Mouse (Mus musculus) neural tube, embryonic 13.5 days (tissue): ENCODE measurements at regions not wholly inside any gene's neighbourhood (a gene's known extent, or its start where the extent isn't known, plus 50 kb on each side); places are given as distances from the start of the nearest gene placed in this dataset.

ENCODE experiments used
- ATAC-seq: fragments of 200-750 bp; cut with Nextera tagmentation; 2 replicates; pipeline ENCODE4 v1.8.0; 2017; ENCODE audit warnings: low read depth, mild to moderate bottlenecking, moderate TSS enrichment, moderate library complexity
- H3K27ac ChIP-seq: fragments of 300-500 bp; sonication (generic); replicated peaks from 2 replicates; pipeline ENCODE4 v1.5.1; 2015; ENCODE audit warnings: moderate library complexity, mild to moderate bottlenecking, inconsistent platforms
- H3K27me3 ChIP-seq: fragments of 300-500 bp; sonication (generic); 2 replicates; pipeline ENCODE4 v1.6.1; 2015; ENCODE audit warnings: mild to moderate bottlenecking, inconsistent platforms
- H3K36me3 ChIP-seq: fragments of 300-500 bp; sonication (generic); 2 replicates; pipeline ENCODE4 v1.6.1; 2015; ENCODE audit warnings: mild to moderate bottlenecking, inconsistent platforms
- H3K4me1 ChIP-seq: fragments of 300-500 bp; sonication (generic); replicated peaks from 2 replicates; pipeline ENCODE4 v1.6.1; 2015; ENCODE audit warnings: inconsistent platforms
- H3K4me2 ChIP-seq: fragments of 300-500 bp; sonication (generic); 2 replicates; pipeline ENCODE4 v1.6.1; 2015; ENCODE audit warnings: inconsistent platforms, mild to moderate bottlenecking, moderate library complexity
- H3K4me3 ChIP-seq: fragments of 300-500 bp; sonication (generic); 2 replicates; pipeline ENCODE4 v1.5.1; 2015; ENCODE audit warnings: mild to moderate bottlenecking, inconsistent platforms
- H3K9ac ChIP-seq: fragments of 300-500 bp; sonication (generic); 2 replicates; pipeline ENCODE4 v1.6.1; 2015; ENCODE audit warnings: moderate library complexity, mild to moderate bottlenecking, inconsistent platforms
- H3K9me3 ChIP-seq: fragments of 300-500 bp; sonication (generic); 2 replicates; pipeline ENCODE4 v1.6.1; 2016; ENCODE audit warnings: inconsistent platforms
- WGBS: fragments of 180-500 bp; shearing (Covaris S2); methylation state at CpG from one replicate; pipeline ENCODE4 v1.1.7; 2015; 5-methylcytosine and 5-hydroxymethylcytosine counted together

- no peak overlapping the region for H3K4me3 ChIP-seq
- H3K9ac ChIP-seq: no peak overlapping the region
- no peaks in the 10 kb centered on the region for H3K9me3 ChIP-seq
- H3K27me3 ChIP-seq: no peaks in the 10 kb centered on the region
- no peaks in the 10 kb centered on the region for H3K4me1 ChIP-seq
- ATAC-seq: no peak
- 91% methylated on average over 5 of the region's 5 CpGs for WGBS
- H3K4me2 ChIP-seq: no peak overlapping the region
- H3K36me3 ChIP-seq: no peaks in the 10 kb centered on the region
- no peak overlapping the region for H3K27ac ChIP-seq
These were observed 54.0 kb downstream of the Foxi1 start for GRCm38 (mm10) chr11:34153749-34154525.

GRCm38 (mm10) chr11:34149370-34149976 is 51.1 kb upstream of the 4930469K13Rik start:
- Histone ChIP-seq H3K9me3 (no peaks in the 10 kb centered on the region), H3K4me2 (no peak overlapping the region), H3K4me1 (no peaks in the 10 kb centered on the region), H3K4me3 (no peak overlapping the region), H3K9ac (no peak overlapping the region), H3K36me3 (no peaks in the 10 kb centered on the region), H3K27ac (no peak overlapping the region), H3K27me3 (no peaks in the 10 kb centered on the region)
- whole genome bisulfite sequencing: 33% methylated on average over 5 of the region's 5 CpGs
- ATAC-seq: peak; percentile 50
